Mouse (Mus musculus): ENCODE results near the gene Magea1. TPM values are rescaled to one million over a fixed set of nuclear protein-coding genes. Genes with fewer than 3 reads are reported as not detected.

Gene Magea1
- not detected in 2 replicates for polyA plus RNA-seq (2012; rRNA removed; ENCODE audit: low replicate concordance)

DNA sequence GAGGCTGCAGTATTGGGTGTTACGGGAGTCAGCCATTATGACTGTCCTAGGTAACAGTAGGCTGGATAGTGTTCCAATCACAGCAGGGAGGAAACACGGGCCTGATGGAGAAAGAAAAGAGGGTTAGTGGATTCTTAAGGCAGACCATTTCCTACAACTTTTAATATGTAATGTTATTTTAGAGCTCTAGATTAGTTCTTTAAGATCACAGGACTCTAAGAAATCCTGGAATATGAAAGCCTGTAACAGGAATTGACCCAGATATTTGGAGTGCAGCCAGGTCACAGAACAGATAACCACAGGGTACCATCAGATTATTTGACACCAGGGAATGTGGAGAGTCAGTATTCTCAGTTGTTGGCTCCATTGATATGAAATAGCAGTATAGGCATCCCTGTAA lies at the start of gene Magea1:
Gene Magea1, minus strand, starts transcription at position 101 of the 400 bp plus-strand sequence.

DNA sequence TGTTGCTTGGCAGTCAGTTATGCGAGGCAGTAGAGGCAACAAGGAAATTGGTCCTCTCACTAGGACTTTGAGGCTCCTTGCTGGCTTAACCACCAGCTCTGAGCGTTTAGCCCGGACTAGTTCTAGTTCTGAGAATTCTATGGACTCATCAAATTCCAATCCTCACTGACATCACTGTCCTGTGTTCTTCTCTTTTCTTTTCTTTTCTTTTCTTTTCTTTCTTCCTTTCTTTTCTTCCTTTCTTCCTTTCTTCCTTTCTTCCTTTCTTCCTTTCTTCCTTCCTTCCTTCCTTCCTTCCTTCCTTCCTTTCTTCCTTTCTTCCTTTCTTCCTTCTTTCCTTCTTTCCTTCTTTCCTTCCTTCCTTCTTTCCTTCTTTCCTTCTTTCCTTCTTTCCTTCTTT lies 38.7 kb upstream of the Magea1 start, which contains the start of gene Cldn34b2:
Gene Cldn34b2, minus strand, starts transcription at position 101 of the 400 bp plus-strand sequence.

GRCm38 (mm10) chrX:155093566-155093965 lies 4.0 kb upstream of the Magea1 start, which contains the start of gene Magea2:
Gene Magea2 (minus strand): TSS chrX:155093666.

GRCm38 (mm10) chrX:155063045-155063444 lies 26.5 kb downstream of the Magea1 start, which contains the start of gene Magea5:
Gene Magea5 (minus strand): TSS chrX:155063145.

Other genes with a start within 250 kb of the Magea1 start
- not detected in 2 replicates for gene Cldn34b1, start 199.5 kb downstream of the Magea1 start, polyA plus RNA-seq (2012; rRNA removed; ENCODE audit: low replicate concordance)
- not detected in 2 replicates for gene Magea6, start 153.8 kb downstream of the Magea1 start, polyA plus RNA-seq (2012; rRNA removed; ENCODE audit: low replicate concordance)
- not detected in 2 replicates for gene Magea3, start 140.3 kb downstream of the Magea1 start, polyA plus RNA-seq (2012; rRNA removed; ENCODE audit: low replicate concordance)
- not detected in 2 replicates for gene Magea8, start 93.9 kb downstream of the Magea1 start, polyA plus RNA-seq (2012; rRNA removed; ENCODE audit: low replicate concordance)
- gene Magea5, start 26.6 kb downstream of the Magea1 start, polyA plus RNA-seq (2012; rRNA removed; ENCODE audit: low replicate concordance): not detected in 2 replicates
- gene Magea2, start 3.9 kb upstream of the Magea1 start, polyA plus RNA-seq (2012; rRNA removed; ENCODE audit: low replicate concordance): not detected in 2 replicates
- not detected in 2 replicates for gene Cldn34b2, start 38.6 kb upstream of the Magea1 start, polyA plus RNA-seq (2012; rRNA removed; ENCODE audit: low replicate concordance)
- 50.1 and 50.6 TPM in 2 replicates for gene Sat1, start 126.7 kb upstream of the Magea1 start, polyA plus RNA-seq (2012; rRNA removed; ENCODE audit: low replicate concordance)
- gene Acot9, start 172.7 kb upstream of the Magea1 start, polyA plus RNA-seq (2012; rRNA removed; ENCODE audit: low replicate concordance): 24.8 and 37.6 TPM in 2 replicates